Mouse (Mus musculus) liver (tissue): Measurements from ENCODE around the gene Tnfrsf9.

Experiments used
- DNase-seq: peaks from one replicate; pipeline ENCODE4 v3.0.0-alpha.2; 2020; ENCODE audit warnings: mixed read lengths

Gene Tnfrsf9

GRCm38 (mm10) chr4:150937293-150938062, 23.1 kb downstream of the Tnfrsf9 start:
- no peak for DNase-seq

GRCm38 (mm10) chr4:150938063-150938452, 23.7 kb downstream of the Tnfrsf9 start:
- no peak for DNase-seq

- DNase-seq = no peak
These were observed 25.8 kb downstream of the Tnfrsf9 start for GRCm38 (mm10) chr4:150939991-150940651.

DNA sequence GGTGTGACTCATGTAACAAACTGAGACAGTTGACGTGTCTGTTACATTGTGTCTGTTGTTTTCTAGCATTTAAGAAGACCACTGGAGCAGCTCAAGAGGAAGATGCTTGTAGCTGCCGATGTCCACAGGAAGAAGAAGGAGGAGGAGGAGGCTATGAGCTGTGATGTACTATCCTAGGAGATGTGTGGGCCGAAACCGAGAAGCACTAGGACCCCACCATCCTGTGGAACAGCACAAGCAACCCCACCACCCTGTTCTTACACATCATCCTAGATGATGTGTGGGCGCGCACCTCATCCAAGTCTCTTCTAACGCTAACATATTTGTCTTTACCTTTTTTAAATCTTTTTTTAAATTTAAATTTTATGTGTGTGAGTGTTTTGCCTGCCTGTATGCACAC, 30.3 kb downstream of the Tnfrsf9 start:
- no peak for DNase-seq

DNA sequence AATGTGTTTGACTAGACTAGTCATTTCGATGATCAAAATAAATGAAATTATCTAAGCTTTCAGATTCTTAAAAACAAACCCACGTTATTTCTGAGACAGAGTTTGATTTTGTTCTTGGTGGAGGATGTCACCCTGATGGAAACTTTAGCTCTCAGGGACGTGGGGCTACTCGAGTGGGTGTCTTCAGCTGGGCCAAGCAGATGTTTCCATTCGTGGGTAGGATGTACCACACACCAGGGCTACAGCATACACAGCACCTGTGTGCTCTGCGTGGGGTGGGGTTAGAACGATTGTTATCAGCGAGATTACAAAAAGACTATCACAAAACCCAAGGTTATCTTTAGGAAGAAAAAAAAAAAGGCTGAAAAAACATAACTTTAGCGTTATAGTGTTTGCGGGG, 36.6 kb downstream of the Tnfrsf9 start:
- no peak for DNase-seq

DNA sequence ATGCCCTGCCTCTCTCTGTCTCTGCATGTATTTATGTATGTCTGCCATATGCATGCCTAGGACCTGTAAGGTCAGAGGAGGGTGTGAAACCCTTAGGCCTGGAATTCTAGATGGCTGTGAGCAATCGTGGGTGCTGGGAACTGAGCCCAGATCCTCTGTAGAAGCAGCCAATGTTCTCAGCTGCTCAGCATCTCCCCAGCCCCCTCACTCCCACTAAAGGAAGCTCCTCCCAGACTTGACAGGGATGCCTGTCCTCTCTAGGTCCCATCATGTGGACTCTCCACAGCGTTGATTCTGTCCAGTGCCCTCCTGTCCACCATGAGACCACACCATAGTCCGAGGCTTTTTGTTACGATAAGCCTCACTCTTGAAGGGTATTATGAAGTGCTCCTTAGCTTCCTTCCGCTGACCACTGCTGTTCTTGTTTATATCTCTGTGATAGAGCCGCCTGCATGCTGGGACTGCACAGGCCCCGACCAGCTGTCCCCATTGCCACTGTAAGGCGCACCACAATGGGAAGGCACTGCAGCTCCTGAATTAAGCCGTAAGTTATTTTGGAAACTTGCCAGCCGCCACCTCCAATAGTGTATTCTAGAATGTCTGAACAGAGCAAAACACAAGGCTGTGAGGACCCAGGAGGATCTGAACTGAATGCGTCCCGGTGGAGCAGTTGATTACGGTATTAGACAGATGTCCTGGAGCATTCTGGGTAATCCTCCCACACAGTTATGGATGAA, 42.2 kb downstream of the Tnfrsf9 start:
- DNase-seq = no peak

DNA sequence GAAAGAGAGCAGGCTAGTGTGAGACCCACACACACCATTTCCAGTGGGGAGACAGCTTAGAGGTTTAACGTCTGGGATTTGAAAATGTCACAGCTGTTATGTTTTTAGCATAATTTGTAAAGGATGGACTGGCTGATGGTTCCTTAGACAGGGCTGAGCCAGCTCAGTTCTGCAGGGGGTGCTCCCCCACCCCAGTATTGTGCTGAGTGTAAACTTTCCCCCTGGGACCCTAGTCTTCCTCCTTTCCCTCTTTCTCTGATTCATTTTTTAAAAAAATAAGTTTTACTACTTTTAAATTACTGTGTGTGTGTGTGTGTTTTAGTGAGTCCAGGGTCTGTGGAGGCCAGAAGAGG, 42.7 kb downstream of the Tnfrsf9 start:
- no peak for DNase-seq

GRCm38 (mm10) chr4:150958536-150958935, 44.2 kb downstream of the Tnfrsf9 start:
- DNase-seq = no peak

- DNase-seq = no peak
These were observed 47.9 kb downstream of the Tnfrsf9 start for GRCm38 (mm10) chr4:150962231-150962630.

DNA sequence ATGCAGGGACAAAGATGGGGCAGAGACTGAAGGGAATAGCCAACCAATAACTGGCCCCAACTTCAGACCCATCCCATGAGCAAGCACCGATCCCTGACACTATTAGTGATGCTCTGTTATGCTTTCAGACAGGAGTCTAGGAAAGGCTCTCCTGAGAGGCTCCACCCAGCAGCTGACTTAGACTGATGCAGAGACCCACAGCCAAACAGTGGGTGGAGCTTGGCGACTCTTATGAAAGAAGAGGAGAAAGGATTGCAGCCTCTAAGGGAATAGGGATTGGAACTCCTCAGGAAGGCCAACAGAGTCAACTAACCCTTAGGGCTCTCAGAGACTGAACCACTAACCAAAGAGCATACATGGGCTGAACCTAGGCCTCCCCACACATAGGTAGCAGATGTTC, 49.3 kb downstream of the Tnfrsf9 start:
- DNase-seq = no peak

- peak; percentile 83 for DNase-seq
These were observed 50.5 kb downstream of the Tnfrsf9 start for GRCm38 (mm10) chr4:150964635-150965554.

DNA sequence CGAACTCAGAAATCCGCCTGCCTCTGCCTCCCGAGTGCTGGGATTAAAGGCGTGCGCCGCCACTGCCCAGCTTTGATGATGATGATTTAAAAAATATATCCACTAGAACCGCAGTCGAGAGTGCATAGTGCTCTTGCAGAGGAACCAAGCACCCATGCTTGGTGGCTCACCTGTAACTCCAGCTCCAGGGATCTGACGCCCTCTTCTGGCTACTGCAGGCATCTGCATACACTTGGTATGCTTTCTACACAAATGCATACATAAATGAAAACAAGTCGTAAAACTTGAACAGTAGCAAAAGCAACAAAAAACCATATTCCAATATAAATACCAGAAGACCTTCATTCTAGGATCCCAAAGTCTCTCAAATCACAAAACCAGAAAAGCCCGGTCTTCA, 51.2 kb downstream of the Tnfrsf9 start:
- no peak for DNase-seq

- peak; percentile 64 for DNase-seq
These were observed 52.2 kb downstream of the Tnfrsf9 start for GRCm38 (mm10) chr4:150966556-150966955.

DNA sequence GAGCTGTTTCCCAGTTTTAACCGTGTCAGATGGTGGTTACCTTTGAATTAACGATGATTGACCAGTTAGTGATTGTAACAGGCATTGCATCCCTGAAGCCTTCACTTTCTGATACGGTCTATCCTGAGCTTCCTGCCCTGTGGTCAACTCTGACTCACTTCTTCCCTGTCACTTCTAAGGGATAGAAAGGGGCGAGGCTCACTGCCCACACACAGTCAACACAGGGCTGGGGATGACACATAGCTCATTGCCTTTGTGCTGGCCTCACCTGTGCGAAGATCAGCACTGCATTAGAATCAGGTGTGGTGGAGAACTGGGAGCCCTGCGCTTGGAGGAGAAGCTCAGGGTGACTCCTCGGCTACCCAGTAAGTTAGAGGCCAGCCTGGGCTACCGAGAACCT, 54.6 kb downstream of the Tnfrsf9 start:
- no peak for DNase-seq

- DNase-seq = no peak
These were observed 58.9 kb downstream of the Tnfrsf9 start for GRCm38 (mm10) chr4:150973264-150973663.

DNA sequence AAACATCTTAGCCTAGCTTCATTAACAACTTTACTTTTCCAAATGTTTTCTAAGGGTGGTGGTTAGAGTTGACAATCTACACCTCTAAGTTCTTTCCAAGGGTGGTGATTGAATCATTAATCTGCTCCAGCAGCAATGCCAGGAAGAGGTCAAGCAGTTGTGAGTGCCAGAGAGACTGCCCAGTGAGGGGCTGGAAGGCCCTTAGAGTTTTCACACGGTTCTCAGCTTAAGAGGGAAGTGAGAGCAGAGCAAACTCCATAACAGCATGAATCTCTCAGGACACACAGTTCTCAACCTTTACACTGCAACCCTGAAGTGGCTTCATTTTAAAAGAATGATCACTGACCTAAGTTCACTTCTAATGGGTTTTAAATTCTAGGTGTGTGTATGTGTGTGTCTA, 60.8 kb downstream of the Tnfrsf9 start:
- no peak for DNase-seq

DNA sequence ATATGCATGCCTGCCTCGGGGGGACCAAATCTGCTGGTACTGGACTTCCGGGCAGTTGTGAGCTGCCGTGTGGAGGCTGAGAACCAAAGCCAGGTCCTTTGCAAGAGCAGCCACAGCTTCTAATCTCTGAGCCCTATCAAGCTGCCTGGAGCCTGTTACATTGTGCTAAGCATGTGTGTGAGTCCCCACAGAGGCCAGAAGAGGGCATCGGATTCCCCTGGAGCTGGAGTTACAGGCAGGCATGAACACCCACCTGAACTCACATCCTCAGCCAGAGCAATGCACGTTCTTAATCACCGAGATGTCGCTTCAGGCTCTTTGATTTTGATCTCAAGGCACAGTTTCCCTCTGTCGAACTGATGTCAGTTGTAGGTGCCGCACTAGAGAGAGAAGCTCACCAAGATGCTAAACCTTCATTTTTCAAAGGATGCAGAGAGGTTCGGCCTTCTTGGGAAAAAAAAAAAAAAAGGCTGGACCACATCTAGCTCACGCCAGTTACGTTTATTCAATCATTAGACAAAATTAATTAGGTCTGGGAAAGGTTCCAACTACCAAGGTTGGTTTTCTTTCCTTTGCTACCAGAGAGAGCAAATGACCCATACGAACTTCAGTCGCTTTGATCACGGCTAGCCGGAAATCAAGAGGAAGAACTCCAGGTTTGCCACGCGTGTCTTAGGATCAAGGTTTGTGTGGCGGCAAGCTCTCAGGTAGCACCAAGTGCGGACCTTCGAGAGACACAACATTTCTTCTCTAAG, 64.0 kb downstream of the Tnfrsf9 start:
- no peak for DNase-seq

DNA sequence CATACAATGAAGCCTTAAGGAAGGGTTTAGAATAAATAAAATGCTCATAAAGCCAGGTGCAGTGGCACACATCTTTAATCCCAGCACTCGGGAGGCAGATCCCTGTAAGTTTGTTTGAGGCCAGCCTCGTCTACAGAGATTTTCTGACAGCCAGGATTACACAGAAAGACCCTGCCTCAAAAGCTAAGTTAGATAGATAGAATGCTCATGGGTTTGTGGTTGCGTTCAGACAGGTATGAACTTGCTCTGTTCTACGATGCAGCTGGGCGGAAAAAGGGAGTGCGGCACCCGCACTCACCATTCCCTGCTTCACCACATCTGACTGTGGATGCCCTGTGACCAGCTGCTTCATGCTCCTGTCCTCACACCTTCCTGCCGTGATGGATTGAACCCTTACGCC, 65.1 kb downstream of the Tnfrsf9 start:
- no peak for DNase-seq

DNA sequence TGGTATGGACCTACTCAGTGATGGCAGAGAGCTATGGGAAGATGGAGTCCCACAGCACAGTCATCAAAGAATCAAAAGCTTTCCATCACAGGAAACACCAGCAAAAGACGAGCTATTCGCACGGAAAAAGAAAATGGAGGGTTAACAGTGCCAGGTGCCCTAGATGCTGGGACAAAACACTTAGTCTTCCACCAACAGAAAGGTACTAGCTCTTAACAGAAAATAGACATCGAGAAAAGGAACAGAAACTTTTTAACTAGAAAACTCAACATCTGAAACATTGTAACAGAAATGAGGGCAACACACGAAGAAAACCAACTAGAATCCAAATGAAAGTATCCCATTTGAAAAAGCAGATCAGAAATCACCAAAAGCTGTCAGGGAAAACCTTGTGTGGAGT, 65.8 kb downstream of the Tnfrsf9 start:
- no peak for DNase-seq

DNA sequence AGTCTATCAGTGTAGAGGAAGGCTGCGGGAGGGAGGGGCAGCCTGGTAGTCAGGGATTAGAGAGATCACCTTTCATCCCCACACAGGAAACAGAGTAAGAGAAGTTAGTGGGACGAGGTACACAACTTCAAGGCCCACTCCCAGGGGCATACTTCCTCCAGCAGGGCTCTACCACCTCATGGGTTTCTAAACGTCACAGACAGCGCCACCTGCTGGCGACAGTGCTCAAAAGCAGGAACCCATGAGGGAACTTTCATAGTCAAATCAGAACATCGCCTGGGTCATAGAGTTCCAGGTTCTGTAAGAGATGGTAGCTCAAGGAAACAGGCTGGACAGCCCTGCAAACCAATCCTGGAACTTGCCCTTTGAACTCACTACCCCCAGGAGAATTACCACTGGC, 75.8 kb downstream of the Tnfrsf9 start:
- DNase-seq = peak; percentile 28
